Mouse (Mus musculus): ENCODE results near the gene Nek8. TPM values are rescaled to one million over a fixed set of nuclear protein-coding genes. Genes with fewer than 3 reads are reported as not detected.

Nek8 gene
- polyA plus RNA-seq (2012; rRNA removed; ENCODE audit: low replicate concordance), result 4.4 and 8.1 TPM in 2 replicates

GRCm38 (mm10) chr11:78176402-78176862 lies at the start of gene Nek8, which contains the start of gene Tlcd1:
Nek8 (minus strand) TSS chr11:78176675.
Tlcd1 (plus strand) TSS chr11:78176711.

GRCm38 (mm10) chr11:78193113-78193512 lies 16.6 kb upstream of the Nek8 start, which contains the start of gene Proca1:
Proca1 (plus strand) TSS chr11:78193392.

GRCm38 (mm10) chr11:78188331-78189233 lies 12.1 kb upstream of the Nek8 start, which contains the start of gene Rab34:
Rab34 (plus strand) TSS chr11:78188430.

GRCm38 (mm10) chr11:78182961-78183844 lies 6.7 kb upstream of the Nek8 start, which contains the start of gene Rpl23a:
Rpl23a (minus strand) TSS chr11:78183584.

GRCm38 (mm10) chr11:78164924-78165760 lies 11.3 kb downstream of the Nek8 start, which contains the start of gene Traf4:
Traf4 (minus strand) TSS chr11:78165589.

Other genes starting within 250 kb of the Nek8 start
- 0.30 and 0.61 TPM in 2 replicates for gene Sez6, start 245.9 kb downstream of the Nek8 start, polyA plus RNA-seq (2012; rRNA removed; ENCODE audit: low replicate concordance)
- gene Phf12, start 193.9 kb downstream of the Nek8 start, polyA plus RNA-seq (2012; rRNA removed; ENCODE audit: low replicate concordance), result 27.3 and 36.2 TPM in 2 replicates
- gene Dhrs13, start 144.4 kb downstream of the Nek8 start, polyA plus RNA-seq (2012; rRNA removed; ENCODE audit: low replicate concordance), result 3.5 and 5.1 TPM in 2 replicates
- 18.4 and 20.2 TPM in 2 replicates for gene Flot2, start 138.7 kb downstream of the Nek8 start, polyA plus RNA-seq (2012; rRNA removed; ENCODE audit: low replicate concordance)
- gene Eral1, start 96.3 kb downstream of the Nek8 start, polyA plus RNA-seq (2012; rRNA removed; ENCODE audit: low replicate concordance), result 18.0 and 20.9 TPM in 2 replicates
- 16.0 and 18.4 TPM in 2 replicates for gene Fam222b, start 82.0 kb downstream of the Nek8 start, polyA plus RNA-seq (2012; rRNA removed; ENCODE audit: low replicate concordance)
- gene Traf4, start 11.1 kb downstream of the Nek8 start, polyA plus RNA-seq (2012; rRNA removed; ENCODE audit: low replicate concordance), result 110 and 140 TPM in 2 replicates
- 13.9 and 16.6 TPM in 2 replicates for gene Tlcd1, start within 50 bp of the Nek8 start, polyA plus RNA-seq (2012; rRNA removed; ENCODE audit: low replicate concordance)
- gene Rpl23a, start 6.9 kb upstream of the Nek8 start, polyA plus RNA-seq (2012; rRNA removed; ENCODE audit: low replicate concordance), result 21.1 and 31.3 TPM in 2 replicates
- gene Rab34, start 11.8 kb upstream of the Nek8 start, polyA plus RNA-seq (2012; rRNA removed; ENCODE audit: low replicate concordance), result 16.4 and 23.3 TPM in 2 replicates
- gene Proca1, start 16.7 kb upstream of the Nek8 start, polyA plus RNA-seq (2012; rRNA removed; ENCODE audit: low replicate concordance), result 0.08 TPM in 1 of 2 replicates, not detected in the other
- gene Sdf2, start 69.1 kb upstream of the Nek8 start, polyA plus RNA-seq (2012; rRNA removed; ENCODE audit: low replicate concordance), result 59.0 and 80.1 TPM in 2 replicates
- 26.9 and 28.7 TPM in 2 replicates for gene Supt6, start 69.3 kb upstream of the Nek8 start, polyA plus RNA-seq (2012; rRNA removed; ENCODE audit: low replicate concordance)
- gene 2610507B11Rik, start 85.1 kb upstream of the Nek8 start, polyA plus RNA-seq (2012; rRNA removed; ENCODE audit: low replicate concordance), result 62.4 and 65.4 TPM in 2 replicates
- gene BC030499, start 114.2 kb upstream of the Nek8 start, polyA plus RNA-seq (2012; rRNA removed; ENCODE audit: low replicate concordance), result 0.12 and 0.16 TPM in 2 replicates
- 7.9 and 16.4 TPM in 2 replicates for gene Spag5, start 124.9 kb upstream of the Nek8 start, polyA plus RNA-seq (2012; rRNA removed; ENCODE audit: low replicate concordance)
- 13.5 and 30.0 TPM in 2 replicates for gene Aldoc, start 146.3 kb upstream of the Nek8 start, polyA plus RNA-seq (2012; rRNA removed; ENCODE audit: low replicate concordance)
- 90.6 and 95.6 TPM in 2 replicates for gene Pigs, start 151.7 kb upstream of the Nek8 start, polyA plus RNA-seq (2012; rRNA removed; ENCODE audit: low replicate concordance)
- gene Unc119, start 166.8 kb upstream of the Nek8 start, polyA plus RNA-seq (2012; rRNA removed; ENCODE audit: low replicate concordance), result 15.2 and 20.6 TPM in 2 replicates
- gene Foxn1, start 209.9 kb upstream of the Nek8 start, polyA plus RNA-seq (2012; rRNA removed; ENCODE audit: low replicate concordance), result not detected in 2 replicates
- gene Slc13a2, start 245.5 kb upstream of the Nek8 start, polyA plus RNA-seq (2012; rRNA removed; ENCODE audit: low replicate concordance), result 12.7 and 401 TPM in 2 replicates